Mouse (Mus musculus) cerebellum, adult 11-12 months (tissue): ENCODE data around the gene Alppl2.

Source experiments
- DNase-seq: peaks from one replicate; pipeline ENCODE4 v3.0.0; 2022

Gene Alppl2

GRCm38 (mm10) chr1:87089828-87090227 is at the start of gene Alppl2:
Gene Alppl2, minus strand, starts transcription at chr1:87089928.
- no peak for DNase-seq

- no peak for DNase-seq
These were observed 42.1 kb upstream of the Alppl2 start for GRCm38 (mm10) chr1:87131803-87132202.

- DNase-seq: no peak
These were observed 37.7 kb upstream of the Alppl2 start for GRCm38 (mm10) chr1:87127206-87128030.

DNA sequence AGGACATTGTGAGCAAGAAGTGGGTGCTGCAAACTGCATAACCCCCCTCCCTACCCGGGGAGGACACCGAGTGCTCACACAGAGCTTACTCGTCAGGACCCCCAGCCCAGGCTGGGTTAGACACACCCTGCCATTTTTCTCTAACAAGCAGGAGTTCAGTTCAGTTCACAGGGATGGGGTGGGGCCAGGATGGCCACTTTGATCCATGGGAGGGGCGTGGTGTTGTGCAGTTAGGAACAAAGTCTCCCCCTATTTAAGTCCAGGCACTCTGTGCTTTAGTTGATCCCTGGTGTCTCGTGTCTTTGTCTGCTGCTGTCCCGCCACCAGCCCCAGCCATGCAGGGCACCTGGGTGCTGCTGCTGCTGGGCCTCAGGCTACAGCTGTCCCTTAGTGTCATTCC is 34.9 kb upstream of the Alppl2 start, which contains the start of gene Akp3:
TSS of gene Akp3 (plus strand) at position 301 of the 400 bp plus-strand sequence.
- no peak for DNase-seq

- no peak for DNase-seq
These were observed 25.1 kb upstream of the Alppl2 start for GRCm38 (mm10) chr1:87114784-87115183.

DNA sequence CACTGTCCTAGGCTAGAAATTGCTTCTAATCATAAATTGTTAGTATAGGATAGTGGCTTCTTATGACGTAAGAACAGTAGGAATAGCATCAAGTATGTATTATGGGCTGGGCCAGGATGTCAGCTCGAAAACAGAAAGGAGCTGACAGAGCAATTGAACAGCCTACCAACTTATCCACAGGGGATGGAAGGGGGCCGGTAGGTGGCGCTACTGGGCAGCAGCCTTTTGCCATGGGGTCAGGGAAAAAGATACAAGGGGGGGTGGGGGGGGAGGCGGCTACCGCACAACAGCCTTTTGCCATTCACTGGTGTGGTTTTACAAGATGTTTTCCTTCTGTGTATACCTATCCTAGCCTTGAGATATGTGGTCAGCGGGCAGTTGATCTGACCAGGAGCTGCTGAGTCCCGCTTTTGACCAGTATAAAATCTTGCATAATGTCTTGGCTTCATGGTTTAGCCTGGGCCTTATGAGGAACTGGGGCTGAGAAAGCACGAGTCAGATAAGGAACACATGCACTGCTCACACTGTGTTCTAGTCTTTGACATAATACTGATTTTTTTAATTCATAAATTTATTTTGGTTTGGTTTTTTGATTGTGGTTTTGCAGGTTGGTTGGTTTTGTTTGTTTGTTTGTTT is 22.1 kb upstream of the Alppl2 start:
- DNase-seq: no peak

DNA sequence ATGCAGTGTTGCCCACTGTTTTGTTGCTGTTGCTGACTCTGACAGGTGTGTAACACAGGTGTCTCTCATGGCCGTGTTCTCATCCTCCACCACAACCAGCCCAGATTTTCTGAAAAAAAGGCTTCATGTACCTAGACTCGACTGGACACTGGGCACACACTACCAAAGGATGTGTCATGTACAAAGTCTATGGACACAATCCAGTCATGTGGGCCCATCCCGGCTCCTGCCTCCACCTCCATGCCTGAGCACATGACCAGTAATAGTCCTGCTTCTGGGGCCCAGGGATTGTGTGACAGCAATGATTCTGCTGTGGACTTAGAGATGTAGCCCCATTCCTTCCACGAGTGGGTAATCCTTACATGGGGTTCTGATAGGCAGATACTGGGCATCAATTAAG is 18.8 kb upstream of the Alppl2 start:
- no peak for DNase-seq

GRCm38 (mm10) chr1:87106536-87106935 is 16.8 kb upstream of the Alppl2 start:
- no peak for DNase-seq

- no peak for DNase-seq
These were observed 14.2 kb upstream of the Alppl2 start for GRCm38 (mm10) chr1:87103936-87104335.

DNA sequence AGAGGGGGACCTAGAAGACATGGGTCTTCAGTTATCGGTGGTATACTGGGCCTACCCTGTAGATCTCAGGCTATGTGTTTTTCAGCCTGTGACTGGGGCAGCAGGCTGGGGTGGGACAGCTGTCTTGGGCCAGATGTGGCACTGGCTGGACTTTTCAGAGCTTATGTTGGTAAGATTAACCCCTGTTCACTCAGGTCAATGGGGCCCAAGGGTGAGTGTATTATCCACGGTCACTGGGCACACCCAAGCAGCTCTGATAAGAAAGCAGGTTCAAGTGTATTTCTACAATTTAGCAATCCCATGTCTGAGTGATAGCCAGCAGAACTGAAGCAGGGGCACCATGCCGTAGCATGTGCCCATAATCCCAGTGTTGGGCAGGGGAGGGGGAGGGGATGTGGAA is 12.4 kb upstream of the Alppl2 start:
- DNase-seq: no peak

DNA sequence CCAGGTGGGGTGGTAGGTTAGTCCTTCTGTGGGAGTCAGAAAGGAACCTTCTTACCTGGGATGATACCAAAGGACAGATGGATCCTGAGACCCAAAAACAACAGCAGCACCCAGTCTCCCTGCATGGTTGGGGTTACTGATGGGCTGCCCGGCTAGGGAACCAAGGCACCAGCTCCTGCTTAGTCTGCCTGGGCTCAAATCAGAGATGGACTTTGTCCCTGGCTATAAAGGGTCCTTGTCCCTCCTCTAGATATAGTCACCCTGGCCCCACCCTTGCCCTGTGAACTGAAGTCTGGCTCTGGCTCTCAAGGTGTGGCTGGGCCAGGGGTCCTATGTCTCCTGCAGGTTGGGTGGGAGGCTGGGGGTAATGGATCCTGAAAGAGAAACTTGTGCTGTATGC is 11.7 kb upstream of the Alppl2 start, which contains the start of gene Alpi:
TSS of gene Alpi (minus strand) at position 196 of the 400 bp plus-strand sequence.
- no peak for DNase-seq

DNA sequence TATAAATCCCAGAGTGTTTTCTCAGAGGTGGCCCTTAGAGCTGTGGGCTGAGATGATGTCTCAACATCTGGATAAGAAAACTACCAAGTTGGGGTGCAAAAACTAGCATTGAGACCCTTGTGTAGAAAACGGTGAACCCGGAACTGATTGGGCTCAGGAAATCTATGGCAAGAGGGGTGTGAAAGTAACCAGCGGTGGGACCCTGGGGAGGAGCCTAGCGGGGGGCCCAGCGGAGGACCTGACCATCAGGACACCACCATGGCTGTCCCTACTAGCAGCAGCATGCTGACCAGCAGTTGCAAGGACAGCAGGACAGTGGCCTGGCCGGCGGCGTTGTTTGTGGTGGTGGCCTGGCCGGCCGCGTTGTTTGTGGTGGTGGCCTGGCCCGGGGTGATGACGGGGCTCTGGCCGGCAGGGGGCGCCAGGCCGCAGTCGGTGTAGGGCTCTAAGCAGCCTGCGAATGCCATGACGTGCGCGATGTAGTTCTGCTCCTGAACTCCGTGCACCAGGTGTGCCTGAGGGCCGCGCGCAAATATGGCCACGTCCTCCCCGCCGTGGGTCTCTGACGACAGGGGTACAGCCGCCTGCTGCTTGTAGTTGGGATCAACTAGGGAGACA is 8.7 kb upstream of the Alppl2 start:
- peak; percentile 6 for DNase-seq

DNA sequence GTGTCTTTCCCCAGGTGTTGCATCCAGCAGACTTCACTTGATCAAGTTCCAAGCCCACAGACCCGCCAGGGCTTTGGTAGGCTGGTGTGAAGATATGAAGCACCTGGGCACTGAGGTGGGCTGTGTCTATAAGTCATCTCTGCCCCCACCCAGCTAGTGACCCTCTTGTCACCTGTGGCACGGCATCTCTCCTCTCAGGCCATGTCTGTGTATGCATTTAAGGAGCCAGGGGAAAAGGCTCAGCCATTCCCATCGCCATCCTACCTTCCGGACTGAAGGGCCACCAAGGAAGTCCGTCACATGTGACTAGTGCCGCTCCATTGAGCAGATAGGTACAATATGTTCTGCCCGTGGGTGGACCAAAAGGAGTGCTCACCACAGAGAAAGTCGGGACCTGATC is 5.9 kb upstream of the Alppl2 start:
- DNase-seq: no peak

DNA sequence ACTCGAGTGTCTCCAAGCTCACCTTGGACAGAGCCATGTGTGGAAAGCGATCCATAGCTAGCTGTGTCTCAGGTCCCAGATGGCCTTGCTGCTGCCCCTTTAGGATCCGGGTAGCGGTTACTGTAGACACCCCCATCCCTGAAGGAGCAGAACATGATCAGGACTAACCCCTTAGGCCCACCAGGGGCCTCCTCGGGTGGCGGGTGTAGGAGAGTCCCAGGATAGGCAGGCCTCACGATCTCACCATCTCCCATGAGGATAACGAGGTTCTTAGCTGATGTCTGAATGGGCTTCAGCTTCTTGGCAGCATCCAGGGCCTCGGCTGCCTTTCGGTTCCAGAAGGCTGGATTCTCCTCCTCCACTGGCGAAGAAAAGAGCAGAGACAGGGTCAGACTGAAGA is 477 bp downstream of the Alppl2 start:
- no peak for DNase-seq

DNA sequence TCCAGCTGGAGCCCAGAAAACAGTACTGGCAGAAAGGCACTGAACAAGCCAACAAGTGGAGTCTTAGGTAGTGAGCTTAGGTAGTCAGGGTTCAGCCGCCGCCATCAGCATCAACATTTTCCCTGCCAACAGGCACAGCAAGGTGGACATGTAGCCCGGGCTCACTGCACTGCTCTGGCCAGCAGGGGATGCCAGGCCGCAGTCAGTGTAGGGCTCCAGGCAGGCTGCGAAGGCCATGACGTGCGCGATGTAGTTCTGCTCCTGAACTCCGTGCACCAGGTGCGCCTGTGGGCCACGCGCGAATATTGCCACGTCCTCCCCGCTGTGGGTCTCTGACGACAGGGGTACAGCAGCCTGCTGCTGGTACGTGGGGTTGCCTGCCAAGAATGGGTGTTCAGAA is 2.8 kb downstream of the Alppl2 start:
- DNase-seq: no peak

DNA sequence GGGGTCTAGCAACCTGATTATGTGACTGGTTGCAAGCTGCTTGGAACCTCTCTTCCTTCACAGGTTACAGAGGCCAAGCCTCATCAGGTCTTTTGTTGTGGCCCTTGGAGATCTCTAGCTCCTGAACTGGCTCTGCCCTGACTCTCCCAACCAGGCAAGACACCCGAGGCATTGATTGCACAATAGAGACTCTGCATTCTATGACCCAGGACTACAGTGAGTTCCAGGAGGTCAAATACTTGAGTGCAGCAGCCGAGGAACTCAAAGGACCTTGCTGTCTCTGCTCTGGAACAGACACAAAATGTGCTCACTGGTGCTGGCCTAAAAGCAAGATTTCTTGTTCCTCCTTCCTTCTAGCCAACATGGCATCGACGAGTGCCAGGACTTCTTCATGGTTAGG is 3.5 kb downstream of the Alppl2 start:
- no peak for DNase-seq

DNA sequence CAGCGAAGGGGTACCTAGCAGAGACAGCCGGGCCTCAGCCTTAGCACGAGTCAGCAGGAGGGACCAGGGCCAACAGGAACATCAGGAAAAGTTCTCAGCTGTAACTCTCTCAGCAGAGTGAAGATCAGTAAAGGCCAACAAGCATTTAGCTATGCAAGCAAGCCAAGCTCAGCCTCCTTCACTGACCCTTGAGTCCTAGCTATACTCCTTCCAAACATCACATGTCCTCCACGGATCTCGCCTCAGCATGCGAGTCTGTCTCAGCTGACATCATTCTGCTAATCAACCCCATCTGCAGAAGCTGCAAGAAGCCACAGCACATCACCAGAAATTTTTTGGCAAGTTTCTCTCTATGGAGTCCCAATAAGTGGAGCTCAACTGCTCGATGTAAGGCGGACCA is 16.0 kb downstream of the Alppl2 start:
- DNase-seq: no peak

DNA sequence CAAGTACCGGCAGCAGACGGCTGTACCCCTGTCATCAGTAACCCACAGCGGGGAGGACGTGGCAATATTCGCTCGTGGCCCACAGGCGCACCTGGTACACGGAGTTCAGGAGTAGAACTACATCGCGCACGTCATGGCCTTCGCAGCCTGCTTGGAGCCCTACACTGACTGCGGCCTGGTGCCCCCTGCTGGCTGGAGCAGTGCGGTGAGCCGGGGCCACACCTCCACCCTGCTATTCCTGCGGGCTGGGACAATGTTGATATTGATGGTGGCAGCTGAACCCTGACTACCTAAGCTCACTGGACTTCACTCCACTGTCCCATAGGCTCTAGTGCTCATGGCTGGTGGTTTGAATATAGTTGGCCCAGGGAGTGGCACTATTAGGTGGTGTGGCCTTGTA is 19.0 kb downstream of the Alppl2 start:
- no peak for DNase-seq

GRCm38 (mm10) chr1:87060913-87061312 is 28.8 kb downstream of the Alppl2 start:
- DNase-seq: no peak

- no peak for DNase-seq
These were observed 30.6 kb downstream of the Alppl2 start for GRCm38 (mm10) chr1:87059042-87059665.

- no peak for DNase-seq
These were observed 32.7 kb downstream of the Alppl2 start for GRCm38 (mm10) chr1:87057075-87057474.

DNA sequence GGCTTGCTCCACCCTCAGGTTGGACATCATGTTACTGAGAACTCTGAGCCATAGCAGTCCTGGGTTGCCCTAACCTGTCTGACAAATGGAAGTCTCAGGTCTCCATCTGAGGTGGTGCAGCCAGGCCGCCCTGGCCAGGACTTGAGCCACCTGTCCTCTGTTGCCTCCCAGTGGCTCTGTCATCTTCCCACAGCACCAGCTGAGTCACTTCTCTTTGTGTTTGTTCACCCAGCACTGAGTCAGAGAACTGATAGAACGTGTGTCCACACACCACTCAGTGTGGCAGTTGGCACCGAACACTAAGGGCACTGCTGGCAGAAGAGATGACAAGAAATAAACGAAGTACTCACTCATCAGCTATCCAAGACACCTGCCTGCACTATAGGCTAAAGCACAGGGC is 38.4 kb downstream of the Alppl2 start:
- DNase-seq: no peak

GRCm38 (mm10) chr1:87050700-87051099 is 39.0 kb downstream of the Alppl2 start:
- no peak for DNase-seq

GRCm38 (mm10) chr1:87050072-87050471 is 39.7 kb downstream of the Alppl2 start:
- no peak for DNase-seq
